Mouse (Mus musculus): ENCODE results near the gene Cyp3a13. TPM values are rescaled to one million over a fixed set of nuclear protein-coding genes. Genes with fewer than 3 reads are reported as not detected.
"Not testable (repeated sequence)": the region's sequence is repeated elsewhere in the genome, so short reads cannot be mapped to it uniquely, and the experiment has no call there.

The Cyp3a13 gene
- 1 to 10 TPM; 3.0 to 8.2 TPM for total RNA-seq (2021)
- long read RNA-seq, experiment 1, partial matches to known transcripts, result 0 of 4 reads
- long read RNA-seq, experiment 1, other reads (novel, unspliced or antisense), result 0 of 4 reads
- long read RNA-seq, experiment 2, partial matches to known transcripts, result 1 of 1 reads
- long read RNA-seq, experiment 2, other reads (novel, unspliced or antisense), result 0 of 1 reads

GRCm38 (mm10) chr5:137921532-137921931 lies at the start of gene Cyp3a13:
Cyp3a13 (minus strand) TSS chr5:137921619.
- DNase-seq, result no peak

DNA sequence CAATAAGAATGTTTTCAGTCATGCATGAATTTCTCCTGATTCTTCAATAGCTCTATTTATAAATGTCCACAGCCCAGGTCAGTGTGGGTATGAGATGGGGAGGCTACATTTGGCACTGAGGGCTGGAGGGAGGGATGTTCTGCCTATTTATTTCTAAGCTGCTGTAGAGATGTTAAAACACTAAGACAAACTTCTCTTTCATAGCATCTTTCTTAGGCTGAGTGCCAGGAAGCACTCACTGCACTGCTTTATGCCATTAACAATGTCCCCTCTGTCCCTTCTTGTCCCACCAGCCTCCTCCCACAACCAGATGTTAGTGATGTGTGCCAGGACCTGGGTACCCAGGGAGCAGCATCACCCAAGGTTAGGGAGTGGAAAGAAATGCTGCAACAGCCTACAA lies 45.1 kb upstream of the Cyp3a13 start:
- no peak for DNase-seq

GRCm38 (mm10) chr5:137962945-137963344 lies 41.5 kb upstream of the Cyp3a13 start, which contains the start of gene Gjc3:
Gjc3 (minus strand) TSS chr5:137963098.
- no peak for DNase-seq

DNA sequence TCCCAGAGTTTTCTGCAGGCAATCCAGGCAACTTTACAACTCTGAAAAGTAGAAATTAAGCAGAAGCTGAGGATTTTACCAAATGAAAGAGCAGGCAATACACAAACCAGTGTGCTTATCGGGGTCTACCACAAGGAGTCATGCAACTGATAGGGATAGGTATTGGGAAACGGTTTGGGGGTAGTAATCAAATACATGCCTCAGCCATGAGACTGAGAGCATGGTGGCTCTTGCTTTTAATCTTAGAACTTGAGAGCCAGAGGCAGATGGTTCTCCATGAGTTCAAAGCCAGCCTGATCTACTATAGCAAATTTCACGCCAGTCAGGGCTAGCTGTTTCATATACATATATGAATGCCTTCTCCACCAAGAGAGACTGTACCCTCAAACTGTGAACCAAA lies 35.0 kb upstream of the Cyp3a13 start:
- no peak for DNase-seq

DNA sequence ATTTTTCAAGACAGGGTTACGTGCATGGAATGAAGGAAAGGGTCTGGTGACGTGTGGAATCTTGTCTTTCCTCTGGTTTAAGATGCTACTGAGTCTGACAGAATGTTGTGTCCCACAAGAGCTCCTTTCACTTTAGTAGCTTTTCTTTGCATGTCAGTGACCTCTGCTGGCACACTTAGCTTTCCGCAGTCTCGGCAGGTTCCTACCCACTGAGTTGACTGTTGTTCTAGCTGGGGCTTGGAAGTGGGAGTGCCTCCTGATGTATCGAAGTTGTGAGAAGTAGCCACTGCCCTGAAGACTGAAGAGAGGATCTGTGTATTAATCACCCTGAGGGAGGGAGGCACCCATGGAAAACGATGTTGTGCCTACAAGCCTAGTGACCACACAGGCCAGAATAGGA lies 29.8 kb upstream of the Cyp3a13 start:
- peak; percentile 56 for DNase-seq

DNA sequence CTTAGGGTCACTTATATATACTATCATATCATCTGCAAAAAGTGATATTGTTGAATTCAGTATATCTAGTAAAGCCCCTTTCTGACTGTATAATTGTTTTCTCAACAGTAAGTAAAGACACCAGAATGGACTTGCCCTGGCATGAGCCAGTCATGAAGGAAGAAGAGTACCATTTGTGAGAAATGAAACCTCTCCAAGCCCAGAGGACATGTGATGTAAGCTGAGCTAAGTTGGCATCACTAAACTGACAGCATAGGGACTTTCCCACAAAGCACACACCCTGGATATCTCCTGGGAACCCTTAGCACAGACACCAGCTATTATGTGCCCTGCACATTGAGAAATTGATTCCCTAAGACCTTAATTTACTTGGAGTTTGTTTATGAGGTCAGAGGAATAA lies 25.9 kb upstream of the Cyp3a13 start:
- DNase-seq, result no peak

GRCm38 (mm10) chr5:137943133-137943532 lies 21.7 kb upstream of the Cyp3a13 start:
- no peak for DNase-seq

- no peak for DNase-seq
Observed at GRCm38 (mm10) chr5:137940948-137941347, 19.5 kb upstream of the Cyp3a13 start.

GRCm38 (mm10) chr5:137937238-137937637 lies 15.8 kb upstream of the Cyp3a13 start:
- no peak for DNase-seq

DNA sequence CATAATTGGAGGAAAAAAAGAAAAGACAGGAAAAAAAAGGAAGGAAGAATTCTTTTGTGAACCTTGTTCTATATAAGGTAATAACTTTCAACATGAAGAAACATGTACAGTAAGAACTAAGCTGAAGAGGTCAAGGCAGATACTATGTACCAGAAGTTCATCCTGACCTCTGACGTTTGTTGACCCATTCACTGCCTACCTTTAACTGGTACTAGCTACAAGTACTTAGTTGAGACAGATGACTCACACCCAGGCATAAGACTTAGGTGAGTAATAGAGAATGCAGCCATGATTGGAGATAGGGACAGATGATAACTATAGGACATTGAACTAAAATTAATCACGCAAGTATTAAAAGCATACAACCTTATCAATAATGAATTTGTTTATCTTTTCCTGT lies 15.1 kb upstream of the Cyp3a13 start:
- DNase-seq, result no peak

DNA sequence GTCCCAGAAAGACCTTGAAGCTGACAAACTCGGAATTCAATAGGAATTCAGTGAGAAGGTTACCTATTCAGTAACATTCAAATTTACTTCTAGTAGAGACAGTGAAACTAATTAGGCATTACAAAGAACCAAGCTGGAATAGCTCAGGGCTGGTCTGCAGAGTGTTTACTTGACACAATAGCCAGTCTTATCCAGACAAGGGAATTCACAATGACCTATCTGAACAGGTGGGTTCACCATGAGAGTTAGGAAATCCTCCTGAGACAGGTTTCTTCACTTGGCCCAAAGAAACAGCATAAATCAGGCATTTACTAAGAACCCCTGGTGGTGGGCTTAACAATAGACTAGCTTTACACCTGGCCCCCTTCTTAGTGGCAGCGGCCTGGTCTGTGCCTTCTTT lies 12.5 kb upstream of the Cyp3a13 start:
- not testable (repeated sequence) for DNase-seq

- no peak for DNase-seq
Observed at GRCm38 (mm10) chr5:137928439-137928838, 7.0 kb upstream of the Cyp3a13 start.

DNA sequence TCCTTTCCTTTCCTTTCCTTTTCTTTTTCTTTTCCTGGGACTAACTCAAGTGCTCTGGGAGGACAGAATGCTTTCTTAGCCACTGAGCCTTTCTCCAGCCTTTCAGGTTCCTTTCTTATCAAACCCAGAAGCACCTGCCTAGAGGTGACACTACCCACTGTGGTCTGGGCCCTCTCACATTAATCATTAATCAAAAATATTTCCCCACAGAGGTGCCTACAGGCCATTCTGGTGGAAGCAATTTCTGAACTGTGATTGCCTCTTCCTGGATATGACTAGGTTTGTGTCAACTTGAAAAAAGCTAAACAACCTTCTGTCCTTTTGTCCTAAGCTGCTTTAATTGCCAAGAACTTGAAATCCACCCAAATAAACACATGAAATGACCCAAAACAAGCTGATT lies 752 bp upstream of the Cyp3a13 start:
- no peak for DNase-seq

DNA sequence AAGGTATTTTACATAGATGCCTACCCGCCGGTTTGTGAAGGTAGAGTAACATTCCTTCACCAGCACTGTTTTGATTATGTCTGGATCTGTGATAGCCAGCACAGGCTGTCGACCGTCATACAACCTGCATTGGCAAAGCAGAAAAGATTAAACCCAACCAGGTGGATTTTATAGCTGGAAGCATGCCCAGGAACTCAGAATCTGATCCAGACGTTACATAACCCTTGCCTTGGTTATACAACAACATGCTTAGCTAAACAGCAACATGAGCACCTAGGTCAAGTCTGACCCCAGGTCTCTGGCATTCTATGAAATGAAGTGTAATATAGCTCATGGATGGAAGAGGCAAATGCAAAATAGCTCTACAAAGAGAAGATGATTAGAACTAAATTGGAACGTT lies 5.9 kb downstream of the Cyp3a13 start:
- DNase-seq, result peak; percentile 3

DNA sequence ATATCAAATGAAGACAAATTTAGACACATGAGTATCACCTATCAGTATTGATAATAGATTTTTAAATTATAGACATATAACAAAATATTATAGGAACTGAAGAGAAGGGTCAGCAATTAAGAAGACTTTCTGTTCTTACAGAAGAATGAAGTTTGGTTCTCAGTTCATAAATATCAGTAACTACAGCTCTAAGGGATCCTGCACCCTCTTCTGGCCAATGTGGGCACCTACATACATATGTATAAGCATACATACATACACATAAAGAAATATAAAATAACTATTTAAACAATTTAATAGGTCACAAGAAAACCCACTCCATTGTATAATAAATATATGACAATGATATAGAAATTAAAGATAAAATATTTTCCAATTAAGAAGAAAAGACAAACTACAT lies 6.9 kb downstream of the Cyp3a13 start:
- DNase-seq, result no peak

- DNase-seq, result no peak
Observed at GRCm38 (mm10) chr5:137909564-137910262, 11.7 kb downstream of the Cyp3a13 start.

GRCm38 (mm10) chr5:137897812-137898211 lies 23.6 kb downstream of the Cyp3a13 start:
- no peak for DNase-seq

DNA sequence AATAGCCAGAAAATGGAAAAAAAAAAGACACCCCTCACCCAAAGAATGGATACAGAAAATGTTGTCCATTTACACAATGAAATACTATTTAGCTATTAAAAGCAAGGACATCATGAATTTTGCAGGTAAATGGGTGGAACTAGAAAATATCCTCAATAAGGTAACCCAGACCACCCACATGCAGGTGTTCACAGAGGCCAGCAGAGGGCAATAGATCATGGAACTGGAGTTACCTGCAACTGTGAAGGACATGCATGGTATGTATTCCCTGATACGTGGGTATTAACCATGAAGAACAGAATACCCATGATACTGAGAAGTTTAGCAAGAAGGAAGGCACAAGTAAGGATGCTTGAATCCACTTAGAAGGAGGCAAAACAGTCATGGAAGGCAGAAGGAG lies 28.5 kb downstream of the Cyp3a13 start:
- no peak for DNase-seq

- no peak for DNase-seq
Observed at GRCm38 (mm10) chr5:137887666-137888065, 33.8 kb downstream of the Cyp3a13 start.

DNA sequence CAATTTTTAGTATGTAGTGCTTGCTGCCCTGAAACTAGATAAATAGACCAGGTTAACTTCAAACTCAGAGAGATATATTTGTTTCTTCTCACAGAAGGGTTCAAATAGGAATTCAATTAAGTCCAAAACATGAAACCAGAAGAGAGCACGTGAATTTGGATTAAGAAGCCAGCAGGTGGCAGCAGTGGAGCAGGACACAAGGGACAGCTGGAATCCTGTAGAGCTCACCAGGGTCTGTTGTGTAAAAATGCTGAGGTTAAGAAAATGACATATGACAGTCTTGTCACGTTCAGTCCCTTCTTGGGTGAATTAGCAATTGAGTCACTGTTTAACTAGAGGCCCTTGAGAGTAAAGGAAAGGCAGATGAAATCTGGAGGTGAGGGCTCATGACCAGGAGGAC lies 35.5 kb downstream of the Cyp3a13 start:
- DNase-seq, result peak; percentile 73

- DNase-seq, result no peak
Observed at GRCm38 (mm10) chr5:137883345-137883744, 38.1 kb downstream of the Cyp3a13 start.

GRCm38 (mm10) chr5:137882922-137883321 lies 38.5 kb downstream of the Cyp3a13 start:
- no peak for DNase-seq

DNA sequence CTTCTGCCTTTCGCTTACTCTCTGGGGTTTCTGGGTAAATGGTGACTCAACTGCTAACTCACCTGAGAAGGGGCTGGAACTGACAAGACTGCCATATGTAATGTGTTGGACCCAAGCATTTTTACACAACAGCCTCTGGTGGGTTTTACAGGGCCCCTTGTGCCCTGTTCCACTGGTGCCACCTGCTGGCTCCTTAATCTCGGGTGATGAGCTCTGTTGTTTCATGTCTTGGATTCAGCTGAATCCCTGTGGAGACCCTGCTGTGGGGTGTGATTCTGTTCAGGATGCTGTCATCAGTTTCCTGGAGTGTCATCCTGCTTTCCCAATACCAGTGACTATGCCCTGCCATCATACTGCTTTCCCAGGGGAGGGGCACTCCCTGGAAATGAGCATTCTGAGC lies 43.6 kb downstream of the Cyp3a13 start:
- peak; percentile 58 for DNase-seq

DNA sequence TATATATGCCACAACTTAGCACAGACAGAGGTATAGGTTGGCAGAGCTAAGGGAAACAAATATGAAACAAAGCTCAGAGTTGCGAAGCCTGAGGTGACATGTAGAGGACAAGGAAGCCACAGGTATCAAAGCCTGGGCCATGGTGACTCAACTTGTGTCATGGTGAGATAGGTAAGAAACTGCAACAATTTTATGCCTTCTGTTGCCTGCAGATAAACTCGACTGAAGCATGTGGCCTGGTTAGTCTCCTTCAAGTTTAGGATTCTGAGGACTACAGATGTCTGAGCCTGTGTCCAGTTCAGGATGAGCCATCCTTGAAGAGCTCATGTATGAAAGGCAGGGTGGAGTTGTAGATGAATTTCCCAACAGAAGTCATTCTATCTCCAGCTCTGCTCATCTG lies 46.4 kb downstream of the Cyp3a13 start:
- no peak for DNase-seq

All from adrenal gland, postnatal 10 days (tissue).